Mouse (Mus musculus): ENCODE results near the gene Fhit. TPM values are rescaled to one million over a fixed set of nuclear protein-coding genes. Genes with fewer than 3 reads are reported as not detected.

The Fhit gene
- polyA plus RNA-seq, 1 experiment from 2014 or later = 11.4 TPM

DNA sequence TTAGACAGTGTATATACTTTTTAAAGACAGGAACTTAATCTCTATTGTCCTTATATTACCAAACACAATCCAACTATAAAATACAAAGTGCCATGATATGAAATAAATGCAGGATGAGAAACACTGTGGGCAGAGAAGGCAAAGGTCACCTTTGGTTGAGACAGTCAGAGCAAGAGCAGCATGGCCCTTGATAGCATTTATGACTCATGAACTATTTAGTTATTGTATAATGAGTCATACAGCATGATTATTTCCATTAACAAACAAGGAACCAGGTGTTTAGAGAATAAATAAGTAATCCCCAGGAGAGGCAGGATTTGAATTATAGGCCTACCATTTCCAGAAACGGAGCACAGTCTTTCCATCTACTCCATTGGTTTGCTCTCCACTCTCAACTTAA lies 503.6 kb downstream of the Fhit start:
- 72% methylated on average over 1 of the region's 1 CpGs for WGBS
- no peaks in the 10 kb centered on the region for H3K27me3 ChIP-seq (replicated peaks)
- no peak overlapping the region for H3K9ac ChIP-seq
- H3K9me3 ChIP-seq = no peaks in the 10 kb centered on the region
- H3K4me3 ChIP-seq (replicated peaks) = no peak overlapping the region
- no peak overlapping the region for H3K27ac ChIP-seq
- no peak for ATAC-seq
- H3K4me2 ChIP-seq (replicated peaks) = no peak overlapping the region
- no peaks in the 10 kb centered on the region for H3K4me1 ChIP-seq (replicated peaks)
- no peaks in the 10 kb centered on the region for H3K36me3 ChIP-seq

DNA sequence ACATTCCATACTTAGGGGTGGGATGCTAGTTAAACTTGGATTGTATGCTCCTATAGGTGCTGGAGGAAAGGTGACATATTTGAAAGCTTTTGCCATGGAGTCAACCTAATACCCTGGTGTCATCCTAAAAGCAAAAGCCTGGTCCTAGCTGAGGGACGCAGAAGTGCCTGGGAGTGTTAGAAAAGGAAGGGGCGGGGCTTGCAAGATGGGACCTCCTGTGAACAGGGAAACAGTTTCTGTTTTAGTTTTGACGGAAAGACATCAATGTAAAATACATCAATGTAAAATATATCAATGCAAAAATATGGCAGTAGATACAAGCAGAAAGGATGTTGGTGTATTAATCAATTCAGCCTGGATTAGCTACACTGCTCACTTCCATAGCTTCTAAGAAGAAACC lies 504.5 kb downstream of the Fhit start:
- WGBS = 73% methylated on average over 3 of the region's 3 CpGs
- H3K9me3 ChIP-seq = no peaks in the 10 kb centered on the region
- H3K27ac ChIP-seq = no peak overlapping the region
- no peak overlapping the region for H3K4me2 ChIP-seq (replicated peaks)
- no peaks in the 10 kb centered on the region for H3K4me1 ChIP-seq (replicated peaks)
- ATAC-seq = no peak
- no peak overlapping the region for H3K4me3 ChIP-seq (replicated peaks)
- H3K9ac ChIP-seq = no peak overlapping the region
- no peaks in the 10 kb centered on the region for H3K36me3 ChIP-seq
- no peaks in the 10 kb centered on the region for H3K27me3 ChIP-seq (replicated peaks)

DNA sequence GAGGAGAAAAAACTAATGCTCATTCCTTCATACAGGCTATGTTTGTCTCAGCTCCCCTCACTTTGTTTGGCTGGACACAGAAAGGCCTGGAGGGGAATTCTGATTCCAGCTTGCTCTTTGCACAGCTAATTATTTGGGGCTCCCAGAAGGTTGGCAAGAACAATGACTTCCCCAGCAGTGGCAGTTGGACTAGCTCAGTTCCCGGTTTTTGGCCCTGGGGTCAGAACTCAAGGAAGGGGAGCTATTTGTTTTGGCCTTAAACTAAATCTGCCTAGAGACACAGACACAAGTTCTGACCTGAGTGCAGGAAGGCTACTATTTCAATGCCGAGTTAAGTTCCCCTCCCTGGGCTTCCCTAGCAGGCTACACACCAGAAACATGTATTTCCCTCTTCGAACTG lies 506.0 kb downstream of the Fhit start:
- Histone ChIP-seq H3K4me3 (replicated peaks) (no peak overlapping the region), H3K27ac (no peak overlapping the region), H3K36me3 (no peaks in the 10 kb centered on the region), H3K4me1 (replicated peaks) (no peaks in the 10 kb centered on the region), H3K9ac (no peak overlapping the region), H3K27me3 (replicated peaks) (no peaks in the 10 kb centered on the region), H3K9me3 (no peaks in the 10 kb centered on the region), H3K4me2 (replicated peaks) (no peak overlapping the region)
- ATAC-seq = no peak
- 44% methylated on average over 3 of the region's 3 CpGs for WGBS

DNA sequence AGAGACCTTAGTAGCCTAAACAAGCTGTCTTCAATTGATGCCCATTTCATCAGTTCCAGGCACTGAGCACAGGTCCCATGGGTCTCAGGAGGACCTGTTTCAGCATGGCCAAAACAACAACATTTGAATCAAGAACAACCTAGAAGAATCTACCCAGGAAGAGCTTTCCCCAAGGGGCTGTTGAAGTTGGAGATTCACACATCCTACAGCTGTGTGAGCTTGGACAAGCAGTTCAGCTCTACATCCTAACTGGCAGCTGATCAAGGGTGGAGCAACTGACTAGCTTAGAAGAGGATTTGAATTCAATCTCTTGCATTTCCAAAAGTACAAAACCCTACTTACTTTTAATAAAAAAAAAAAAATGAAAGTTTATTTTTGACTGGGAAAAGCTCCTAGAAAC lies 514.0 kb downstream of the Fhit start:
- no peaks in the 10 kb centered on the region for H3K27me3 ChIP-seq (replicated peaks)
- no peak overlapping the region for H3K9ac ChIP-seq
- ATAC-seq = no peak
- no peaks in the 10 kb centered on the region for H3K9me3 ChIP-seq
- no peak overlapping the region for H3K27ac ChIP-seq
- no peaks in the 10 kb centered on the region for H3K36me3 ChIP-seq
- H3K4me1 ChIP-seq (replicated peaks) = no peaks in the 10 kb centered on the region
- no peak overlapping the region for H3K4me2 ChIP-seq (replicated peaks)
- H3K4me3 ChIP-seq (replicated peaks) = no peak overlapping the region

DNA sequence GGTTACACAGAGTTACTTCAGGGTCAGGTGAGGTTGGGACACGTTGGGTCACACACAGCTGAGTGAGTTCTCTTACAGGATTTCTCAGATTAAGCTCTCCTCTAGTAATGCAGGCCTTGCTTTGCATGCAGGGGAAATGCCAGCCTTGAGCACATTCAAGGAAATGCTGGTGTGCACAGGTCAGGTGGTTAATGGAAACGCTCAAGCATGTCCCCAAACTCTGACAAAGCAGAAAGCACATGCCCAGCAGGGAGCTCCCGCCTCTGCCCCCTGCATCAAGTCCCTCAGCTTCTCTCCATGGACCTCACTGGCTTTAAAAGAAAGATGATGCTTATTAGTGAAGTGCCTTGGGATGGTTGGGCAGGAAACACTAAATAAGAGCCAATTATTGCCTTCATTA lies 530.1 kb downstream of the Fhit start:
- 79% methylated on average over 3 of the region's 3 CpGs for WGBS
- no peaks in the 10 kb centered on the region for H3K9me3 ChIP-seq
- H3K4me3 ChIP-seq (replicated peaks) = no peak overlapping the region
- no peaks in the 10 kb centered on the region for H3K4me1 ChIP-seq (replicated peaks)
- ATAC-seq = no peak
- H3K27ac ChIP-seq = no peak overlapping the region
- no peak overlapping the region for H3K9ac ChIP-seq
- no peaks in the 10 kb centered on the region for H3K36me3 ChIP-seq
- no peaks in the 10 kb centered on the region for H3K27me3 ChIP-seq (replicated peaks)
- no peak overlapping the region for H3K4me2 ChIP-seq (replicated peaks)

DNA sequence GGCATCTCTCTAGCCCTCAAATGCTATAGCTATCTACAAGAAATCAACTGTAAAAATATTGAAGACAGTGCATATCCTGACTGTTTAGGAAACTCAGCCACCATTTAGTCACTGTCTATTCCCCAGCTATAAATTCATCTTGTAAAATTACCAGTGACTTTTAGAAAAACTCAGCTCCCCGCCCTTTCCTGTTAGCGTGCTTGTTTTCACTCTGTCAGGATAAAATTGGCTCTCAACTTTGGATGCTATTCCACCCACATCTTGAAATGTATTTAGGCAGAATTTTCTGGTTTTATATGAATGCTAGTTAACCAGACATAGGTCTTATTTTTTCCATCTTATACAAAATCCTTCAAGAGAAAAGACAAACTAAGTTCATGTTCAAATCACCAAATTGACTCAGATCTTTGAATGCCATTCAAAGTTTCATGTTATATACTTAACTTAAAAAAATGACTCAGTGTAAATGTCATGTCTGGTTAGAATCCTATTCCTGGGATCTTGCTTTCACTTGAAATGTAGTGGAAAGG lies 530.9 kb downstream of the Fhit start:
- no peaks in the 10 kb centered on the region for H3K4me1 ChIP-seq (replicated peaks)
- no peaks in the 10 kb centered on the region for H3K36me3 ChIP-seq
- H3K9ac ChIP-seq = no peak overlapping the region
- H3K9me3 ChIP-seq = no peaks in the 10 kb centered on the region
- no peaks in the 10 kb centered on the region for H3K27me3 ChIP-seq (replicated peaks)
- ATAC-seq = no peak
- H3K4me3 ChIP-seq (replicated peaks) = no peak overlapping the region
- WGBS = 86% methylated on average over 2 of the region's 2 CpGs
- no peak overlapping the region for H3K4me2 ChIP-seq (replicated peaks)
- H3K27ac ChIP-seq = no peak overlapping the region

DNA sequence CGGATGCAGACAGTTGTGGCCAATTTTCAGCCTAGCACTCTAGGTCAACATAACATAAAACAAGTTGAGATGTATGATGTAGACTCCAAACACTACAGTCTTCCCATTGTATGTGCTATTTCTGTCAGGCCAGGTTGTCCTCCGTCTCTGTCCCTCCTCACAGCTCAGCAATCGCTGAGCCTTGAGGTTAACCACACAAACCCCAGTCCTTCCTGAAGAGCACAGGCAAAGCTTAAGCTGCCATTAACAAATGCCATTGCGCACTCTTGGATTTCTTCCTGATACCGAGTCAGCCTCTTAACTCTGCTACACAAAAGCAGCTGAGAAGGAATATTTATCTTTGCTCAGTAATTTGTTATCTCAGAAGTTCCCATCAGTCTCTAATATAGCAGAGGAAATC lies 568.4 kb downstream of the Fhit start:
- ATAC-seq = no peak
- H3K27ac ChIP-seq = no peak overlapping the region
- WGBS = 55% methylated on average over 5 of the region's 5 CpGs
- H3K9me3 ChIP-seq = no peaks in the 10 kb centered on the region
- H3K4me2 ChIP-seq (replicated peaks) = no peak overlapping the region
- H3K4me3 ChIP-seq (replicated peaks) = no peak overlapping the region
- no peaks in the 10 kb centered on the region for H3K36me3 ChIP-seq
- no peak overlapping the region for H3K9ac ChIP-seq
- H3K27me3 ChIP-seq (replicated peaks) = no peaks in the 10 kb centered on the region
- H3K4me1 ChIP-seq (replicated peaks) = no peaks in the 10 kb centered on the region

DNA sequence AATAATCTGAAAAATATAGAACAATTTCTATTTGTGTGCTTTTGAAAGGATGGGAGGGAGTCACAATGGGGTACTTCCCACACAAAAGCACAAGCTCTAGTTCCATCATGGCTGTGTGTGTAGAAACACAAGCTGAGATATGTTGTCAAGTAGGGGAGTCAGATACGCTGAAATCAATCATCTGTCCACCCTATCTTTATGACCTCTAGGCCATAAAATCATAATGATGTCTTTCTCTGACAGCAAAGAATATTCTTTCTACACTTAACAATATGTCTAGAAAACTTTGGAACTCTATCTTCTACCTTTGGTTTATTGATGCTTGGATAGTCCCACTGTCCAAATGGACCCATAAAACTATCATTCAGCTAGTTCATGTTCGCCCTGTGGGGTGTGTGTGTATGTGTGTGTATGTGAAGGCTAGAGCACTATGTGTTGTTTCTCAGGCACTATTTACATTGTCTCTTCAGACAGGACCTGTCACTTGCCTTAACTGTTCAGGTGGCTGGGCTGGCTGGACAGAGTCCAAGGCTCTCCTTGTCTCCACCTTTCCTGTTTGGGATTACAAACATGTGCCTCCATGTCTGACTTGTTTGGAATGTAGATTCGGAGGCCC lies 592.8 kb downstream of the Fhit start:
- ATAC-seq = peak; percentile 83
- WGBS = 62% methylated on average over 3 of the region's 3 CpGs
- Histone ChIP-seq H3K9ac (no peak overlapping the region), H3K27me3 (replicated peaks) (no peaks in the 10 kb centered on the region), H3K4me2 (replicated peaks) (no peak overlapping the region), H3K4me3 (replicated peaks) (no peak overlapping the region), H3K4me1 (replicated peaks) (no peaks in the 10 kb centered on the region), H3K36me3 (no peaks in the 10 kb centered on the region), H3K9me3 (no peaks in the 10 kb centered on the region), H3K27ac (no peak overlapping the region)

DNA sequence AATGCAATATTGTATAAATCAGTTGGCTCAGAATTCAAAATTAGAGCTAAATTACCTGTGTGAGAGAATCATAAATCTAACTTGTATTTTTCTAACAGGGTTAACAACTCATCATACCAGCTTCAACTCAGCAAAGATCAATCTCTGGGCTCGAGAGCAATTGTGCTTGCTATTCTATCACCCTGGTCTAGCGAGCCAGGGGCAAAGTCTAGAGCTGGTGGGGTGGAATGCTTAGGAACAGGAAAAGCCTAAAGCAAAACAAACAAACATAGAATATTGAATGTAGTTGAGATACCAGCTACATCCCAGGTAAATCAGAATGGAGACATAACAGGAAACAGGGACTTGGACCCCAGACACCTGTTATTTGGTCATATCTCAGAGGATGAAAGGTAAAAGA lies 594.1 kb downstream of the Fhit start:
- Histone ChIP-seq H3K4me1 (replicated peaks) (no peaks in the 10 kb centered on the region), H3K9me3 (no peaks in the 10 kb centered on the region), H3K27me3 (replicated peaks) (no peaks in the 10 kb centered on the region), H3K27ac (no peak overlapping the region), H3K4me2 (replicated peaks) (no peak overlapping the region), H3K36me3 (no peaks in the 10 kb centered on the region), H3K4me3 (replicated peaks) (no peak overlapping the region), H3K9ac (no peak overlapping the region)
- 48% methylated on average over 2 of the region's 2 CpGs for WGBS
- peak; percentile 72 for ATAC-seq

DNA sequence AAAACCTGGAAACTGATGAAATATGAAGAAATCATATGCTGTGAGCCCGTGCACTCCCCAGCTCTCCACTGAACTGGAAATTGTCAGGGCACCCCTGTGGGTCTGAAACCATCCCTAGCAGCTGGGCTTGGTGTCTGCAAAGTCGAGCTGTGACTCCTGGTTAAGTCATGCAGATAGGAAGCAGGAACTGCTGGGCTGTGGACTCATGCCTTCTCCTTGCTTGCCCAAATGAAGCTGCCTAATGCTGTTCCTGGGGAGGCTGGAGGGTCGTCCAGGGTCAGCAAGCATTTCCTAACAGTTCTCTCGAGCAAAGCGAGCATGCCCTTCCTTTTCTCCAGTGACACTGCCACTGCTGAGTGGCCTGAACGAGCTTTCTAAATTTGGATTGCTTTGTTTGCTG lies 607.1 kb downstream of the Fhit start:
- Histone ChIP-seq H3K9me3 (no peaks in the 10 kb centered on the region), H3K4me3 (replicated peaks) (no peak overlapping the region), H3K27ac (no peak overlapping the region), H3K4me1 (replicated peaks) (no peaks in the 10 kb centered on the region), H3K36me3 (no peaks in the 10 kb centered on the region), H3K27me3 (replicated peaks) (no peaks in the 10 kb centered on the region), H3K4me2 (replicated peaks) (no peak overlapping the region), H3K9ac (no peak overlapping the region)
- ATAC-seq = no peak
- 49% methylated on average over 6 of the region's 6 CpGs for WGBS

DNA sequence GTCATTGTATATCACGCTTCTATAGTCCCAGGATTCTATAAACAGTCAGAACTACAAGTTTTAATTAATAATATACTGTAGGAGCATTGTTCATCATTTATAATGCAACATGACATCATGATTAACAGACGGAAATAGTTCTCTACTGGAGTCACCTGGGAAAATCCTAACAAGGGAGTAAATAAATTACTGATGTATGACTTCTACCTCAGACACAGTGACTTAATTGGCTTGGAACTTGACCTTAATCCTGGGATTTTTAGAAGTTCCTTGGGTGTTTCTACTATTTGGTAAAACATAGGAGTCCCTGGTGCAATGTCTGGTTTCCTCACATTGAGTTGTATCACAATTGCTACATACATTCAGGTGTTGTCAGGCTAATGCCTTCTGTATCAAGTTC lies 613.2 kb downstream of the Fhit start:
- no peak overlapping the region for H3K4me2 ChIP-seq (replicated peaks)
- 81% methylated on average over 2 of the region's 2 CpGs for WGBS
- no peak overlapping the region for H3K9ac ChIP-seq
- no peaks in the 10 kb centered on the region for H3K36me3 ChIP-seq
- H3K27me3 ChIP-seq (replicated peaks) = no peaks in the 10 kb centered on the region
- no peaks in the 10 kb centered on the region for H3K9me3 ChIP-seq
- no peak overlapping the region for H3K4me3 ChIP-seq (replicated peaks)
- no peaks in the 10 kb centered on the region for H3K4me1 ChIP-seq (replicated peaks)
- no peak overlapping the region for H3K27ac ChIP-seq
- ATAC-seq = no peak

DNA sequence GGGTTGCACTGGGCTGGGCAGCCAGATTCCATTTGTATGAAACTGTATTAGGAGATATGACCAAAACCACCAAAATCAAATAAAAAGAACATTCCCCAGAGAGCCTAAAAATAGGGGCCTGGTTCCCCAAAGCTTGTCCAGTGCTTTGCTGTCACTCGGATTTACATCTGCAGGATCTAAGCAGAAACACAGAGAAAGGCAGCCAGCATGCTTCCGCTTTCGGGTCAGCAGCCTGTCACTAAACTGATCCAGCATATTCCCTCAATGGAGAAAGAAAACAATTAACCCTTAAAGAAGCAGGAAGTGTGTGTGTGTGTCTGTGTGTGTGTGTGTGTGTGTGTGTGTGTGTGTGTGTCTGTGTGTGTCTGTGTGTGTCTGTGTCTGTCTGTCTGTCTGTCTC lies 615.9 kb downstream of the Fhit start:
- Histone ChIP-seq H3K4me3 (replicated peaks) (no peak overlapping the region), H3K4me2 (replicated peaks) (no peak overlapping the region), H3K27me3 (replicated peaks) (no peaks in the 10 kb centered on the region), H3K4me1 (replicated peaks) (no peaks in the 10 kb centered on the region), H3K27ac (no peak overlapping the region), H3K9me3 (no peaks in the 10 kb centered on the region), H3K9ac (no peak overlapping the region), H3K36me3 (no peaks in the 10 kb centered on the region)
- ATAC-seq = no peak
- WGBS = 54% methylated on average over 3 of the region's 3 CpGs

DNA sequence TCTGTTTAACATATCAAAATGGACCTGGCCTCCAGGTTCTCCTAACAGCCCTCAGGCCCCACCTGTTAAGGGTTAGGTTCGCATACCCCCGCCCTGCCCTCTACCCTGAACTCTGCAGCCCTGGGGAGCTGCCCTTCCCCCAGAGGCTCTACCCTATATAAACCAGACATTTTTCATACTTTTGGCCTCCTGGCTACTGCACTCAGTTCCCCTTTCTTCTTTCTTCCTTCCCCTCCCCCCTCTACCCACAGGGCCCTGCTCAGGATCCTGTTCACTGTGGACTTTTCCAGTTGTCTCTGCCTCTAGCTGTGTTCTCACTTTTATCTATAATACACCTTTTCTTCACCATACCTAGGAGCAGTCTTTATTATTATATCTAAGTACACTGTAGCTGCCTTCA lies 627.0 kb downstream of the Fhit start:
- no peak overlapping the region for H3K9ac ChIP-seq
- no peak for ATAC-seq
- H3K4me1 ChIP-seq (replicated peaks) = no peaks in the 10 kb centered on the region
- H3K4me2 ChIP-seq (replicated peaks) = no peak overlapping the region
- H3K9me3 ChIP-seq = no peaks in the 10 kb centered on the region
- no peak overlapping the region for H3K27ac ChIP-seq
- H3K36me3 ChIP-seq = no peaks in the 10 kb centered on the region
- 67% methylated on average over 2 of the region's 2 CpGs for WGBS
- no peak overlapping the region for H3K4me3 ChIP-seq (replicated peaks)
- H3K27me3 ChIP-seq (replicated peaks) = no peaks in the 10 kb centered on the region

Measured in intestine, embryonic 15.5 days (tissue).